Mouse (Mus musculus): Measurements from ENCODE around the gene Clca3a2.
"Not testable (repeated sequence)": the region's sequence is repeated elsewhere in the genome, so short reads cannot be mapped to it uniquely, and the experiment has no call there.

Gene Clca3a2

DNA sequence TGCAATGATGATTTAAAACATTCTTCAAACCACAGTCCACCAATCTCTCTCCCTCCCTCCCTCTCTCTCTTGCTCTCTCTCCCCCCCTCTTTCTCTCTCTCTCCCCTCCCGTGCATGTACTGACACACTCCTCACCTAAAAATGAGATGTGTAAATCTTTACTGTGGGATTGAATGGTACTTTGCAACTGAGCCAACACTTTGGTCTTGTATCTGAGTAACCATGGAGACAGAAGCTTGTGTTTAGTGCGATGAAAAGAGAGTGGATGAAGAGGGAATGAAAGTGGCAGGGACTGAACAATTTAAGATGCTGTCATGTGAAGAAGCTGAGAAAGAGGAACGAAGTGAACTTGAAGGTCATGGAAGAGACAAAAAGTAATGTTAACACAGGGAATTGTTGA, 71.6 kb downstream of the Clca3a2 start:
- not testable (repeated sequence) for DNase-seq (ENCODE audit: low spot score in 2 of 2)

All from frontal cortex, postnatal 14 days (tissue).